Mouse (Mus musculus) CH12.LX (cell line): ENCODE results near the gene Rpgrip1.

ENCODE experiments used
- CHD1 ChIP-seq: IDR thresholded peaks from 2 replicates; pipeline ENCODE4 v1.6.1; 2012; ENCODE audit warnings: low read depth, low read length, improper control_type of control experiment, inconsistent platforms
- CTCF ChIP-seq, 2 experiments: IDR thresholded peaks in 1 of 2; conservative IDR thresholded peaks in 1 of 2; 2 replicates each; pipeline ENCODE4 v1.5.1; 2011 to 2012; ENCODE audit warnings: low read depth in 2 of 2, low read length in 2 of 2, improper control_type of control experiment in 1 of 2, inconsistent platforms in 1 of 2, mild to moderate bottlenecking in 1 of 2, moderate library complexity in 1 of 2
- ETS1 ChIP-seq: conservative IDR thresholded peaks from 2 replicates; pipeline ENCODE4 v1.6.1; 2012; ENCODE audit warnings: low read depth, mild to moderate bottlenecking, inconsistent platforms, low read length, improper control_type of control experiment, moderate library complexity
- KAT2A ChIP-seq: IDR thresholded peaks from 2 replicates; pipeline ENCODE4 v1.6.1; 2012; ENCODE audit warnings: low read length, improper control_type of control experiment, inconsistent platforms; ENCODE audit not compliant: insufficient replicate concordance
- NRF1 ChIP-seq: IDR thresholded peaks from 2 replicates; pipeline ENCODE4 v1.6.1; 2014; ENCODE audit warnings: low read depth, mild to moderate bottlenecking, inconsistent platforms, low read length, improper control_type of control experiment, moderate library complexity
- POLR2A ChIP-seq: IDR thresholded peaks from 2 replicates; pipeline ENCODE4 v1.6.1; 2011; ENCODE audit warnings: low read depth, mild to moderate bottlenecking, improper control_type of control experiment, low read length
- SIN3A ChIP-seq: IDR thresholded peaks from 2 replicates; pipeline ENCODE4 v1.6.1; 2012; ENCODE audit warnings: low read length, improper control_type of control experiment, inconsistent platforms
- USF2 ChIP-seq: conservative IDR thresholded peaks from 2 replicates; pipeline ENCODE4 v1.6.1; 2011; ENCODE audit warnings: low read depth, low read length, improper control_type of control experiment
- ZNF384 ChIP-seq: IDR thresholded peaks from 2 replicates; pipeline ENCODE4 v1.6.1; 2012; ENCODE audit warnings: low read depth, low read length, improper control_type of control experiment, inconsistent platforms

DNA sequence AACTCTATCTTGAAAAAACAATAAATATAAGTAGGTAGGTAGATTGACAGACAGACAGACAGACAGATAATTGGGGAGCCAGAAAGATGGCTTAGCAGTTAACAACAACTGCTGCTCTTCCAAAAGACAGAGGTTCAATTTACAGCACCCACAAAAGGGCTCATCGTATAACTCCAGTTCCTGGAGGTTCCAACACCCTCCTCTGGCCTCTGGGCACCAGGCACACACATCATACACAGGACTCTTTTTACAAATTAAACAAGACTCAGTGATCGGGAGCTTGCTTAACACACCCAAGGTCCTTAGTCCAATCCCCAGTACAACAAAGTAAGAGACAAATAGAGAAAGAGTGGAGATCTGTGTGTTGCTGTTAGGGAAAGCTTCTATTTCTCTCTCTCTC lies 5.2 kb upstream of the Rpgrip1 start:
- no peak for TF ChIP-seq POLR2A
- TF ChIP-seq ETS1 = no peak
- TF ChIP-seq USF2 = no peak
- no peak for TF ChIP-seq SIN3A
- no peak for TF ChIP-seq CTCF (conservative IDR thresholded peaks at IDR 0.05 in 1 of 2, IDR thresholded peaks at IDR 0.05 in 1 of 2; ENCODE audit: low read depth in 2 of 2, low read length in 2 of 2)
- no peak for TF ChIP-seq CHD1
- no peak for TF ChIP-seq KAT2A
- no peak for TF ChIP-seq ZNF384
- TF ChIP-seq NRF1 = no peak
